Mouse (Mus musculus) adrenal gland, postnatal 36 days (tissue): ENCODE results near the gene Fancg. TPM values are rescaled to one million over a fixed set of nuclear protein-coding genes. Genes with fewer than 3 reads are reported as not detected.

Experiments
- DNase-seq, 2 experiments: peaks; one replicate each; pipeline ENCODE4 v3.0.0; 2021; ENCODE audit warnings: mixed read lengths in 1 of 2
- total RNA-seq, 2 experiments: library from RNA; stranded (reverse); gene quantifications; 2 replicates each; pipeline ENCODE4 v1.2.3; 2021

The Fancg gene
- total RNA-seq, 2 experiments from 2014 or later, result 6.3 to 14.2 TPM

GRCm38 (mm10) chr4:43035851-43036250 is 25.5 kb upstream of the Fancg start:
- DNase-seq, result no peak

- DNase-seq, result no peak
Observed at GRCm38 (mm10) chr4:43033481-43033880, 23.2 kb upstream of the Fancg start.

GRCm38 (mm10) chr4:43032501-43032900 is 22.2 kb upstream of the Fancg start:
- DNase-seq, result no peak

GRCm38 (mm10) chr4:43031237-43031995 is 21.1 kb upstream of the Fancg start, which contains the start of gene Stoml2:
Stoml2 (minus strand) TSS chr4:43031710.
- DNase-seq, result peak; percentile 93 to 96

DNA sequence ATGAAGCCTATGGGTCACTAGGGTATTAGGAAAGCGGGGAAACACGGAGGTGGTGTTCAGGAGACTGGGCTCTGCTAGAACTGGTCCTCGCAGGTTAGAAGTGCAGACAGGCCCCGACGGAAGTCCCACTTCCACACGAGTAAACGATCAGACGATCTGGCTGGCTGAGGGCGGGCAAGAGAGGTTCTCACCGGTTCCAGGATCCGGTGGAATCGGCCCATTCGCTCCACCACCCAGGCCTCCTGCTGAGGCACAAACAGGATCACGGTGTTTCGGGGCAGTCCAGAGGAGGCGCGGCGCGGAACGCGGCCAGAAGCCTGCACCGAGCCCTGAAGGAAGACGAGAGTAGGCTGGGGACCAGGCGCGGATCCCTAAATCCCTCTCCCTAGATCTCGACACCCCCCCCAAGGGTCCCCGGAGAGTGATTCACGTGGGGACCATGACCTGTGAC is 20.5 kb upstream of the Fancg start:
- DNase-seq, result peak in 1 of 2 experiments; percentile 42

DNA sequence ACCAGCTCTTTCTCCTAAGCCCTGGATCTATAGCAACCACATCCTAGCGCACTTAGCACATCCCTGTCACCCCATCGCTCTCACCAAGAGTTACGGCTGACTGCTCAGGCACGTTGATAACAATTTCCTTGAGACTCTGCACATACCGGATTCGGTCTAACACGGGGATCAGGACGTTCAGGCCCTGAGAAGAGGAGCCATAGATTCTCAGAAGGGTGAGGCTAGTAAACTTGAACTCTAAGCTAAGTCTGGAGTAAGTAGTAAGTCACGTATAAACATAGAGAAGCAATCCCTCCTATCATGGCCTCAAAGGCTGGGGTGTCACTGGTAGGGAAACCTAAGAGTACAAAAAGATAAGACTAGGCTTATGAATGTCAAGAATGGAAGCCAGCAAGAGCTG is 20.0 kb upstream of the Fancg start:
- no peak for DNase-seq

- DNase-seq, result no peak
Observed at GRCm38 (mm10) chr4:43029749-43030148, 19.4 kb upstream of the Fancg start.

DNA sequence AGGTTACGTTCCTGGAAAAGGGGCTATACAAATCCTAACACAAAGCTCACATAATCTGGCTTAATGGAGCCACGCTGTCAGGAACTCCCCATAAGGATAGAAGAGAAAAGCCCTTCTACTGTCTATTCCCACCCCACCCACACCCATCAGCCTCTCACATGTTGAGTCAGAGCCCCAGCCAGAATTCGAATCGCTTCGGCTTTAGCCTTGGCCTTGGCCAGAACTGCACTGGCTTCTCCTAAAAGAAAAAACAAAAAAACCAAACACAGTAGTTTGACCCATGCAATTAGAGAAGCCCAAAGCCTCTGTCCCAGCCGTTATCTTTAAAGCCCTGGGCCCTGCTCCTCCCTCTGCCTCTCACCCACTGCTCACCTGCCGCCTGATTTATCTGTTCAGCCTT is 18.8 kb upstream of the Fancg start:
- DNase-seq, result peak; percentile 55 to 74

DNA sequence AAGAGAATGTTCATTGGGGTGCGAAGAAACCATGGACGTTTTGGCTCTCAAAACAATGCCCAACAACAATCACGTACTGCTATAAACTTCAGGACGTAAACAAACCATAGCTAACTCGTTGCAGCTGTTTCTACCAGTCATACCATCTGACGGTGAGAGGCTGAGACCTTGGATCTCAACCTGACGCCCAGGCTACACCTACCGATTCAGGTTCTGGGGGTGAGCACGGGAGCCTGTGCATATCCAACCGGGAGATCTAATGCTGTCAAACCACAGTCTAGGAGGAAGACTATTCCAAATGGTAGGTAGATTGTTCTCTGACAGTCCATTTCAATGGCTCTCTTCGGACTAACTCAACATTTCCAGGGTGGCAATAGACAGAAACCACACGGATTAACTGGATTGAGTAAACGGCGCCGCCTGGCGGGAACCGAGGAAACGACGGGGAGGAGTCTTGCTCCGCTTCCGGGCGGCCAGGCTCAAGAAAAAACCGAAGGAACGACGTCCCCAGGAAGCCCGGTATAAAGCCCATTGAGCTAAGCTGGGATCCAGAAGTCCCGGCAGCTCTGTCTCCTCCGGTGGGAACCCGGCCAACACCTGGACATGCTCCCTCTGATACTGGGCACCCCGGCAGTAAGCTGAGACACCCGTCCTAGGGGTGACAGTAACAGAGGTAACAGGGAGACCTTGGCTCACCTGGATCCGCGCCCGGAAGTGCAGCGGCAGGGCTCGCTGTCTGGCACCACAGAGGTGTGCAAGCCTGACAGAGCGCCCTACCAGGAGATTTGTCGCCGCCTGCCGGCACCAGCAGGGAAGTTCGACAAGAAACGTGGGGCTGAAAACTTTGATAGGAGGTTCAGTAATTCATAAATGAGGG is 15.0 kb upstream of the Fancg start, which contains the start of gene Pigo:
Gene Pigo (minus strand): TSS at position 736 of the 877 bp plus-strand sequence.
- peak; percentile 94 to 95 for DNase-seq

DNA sequence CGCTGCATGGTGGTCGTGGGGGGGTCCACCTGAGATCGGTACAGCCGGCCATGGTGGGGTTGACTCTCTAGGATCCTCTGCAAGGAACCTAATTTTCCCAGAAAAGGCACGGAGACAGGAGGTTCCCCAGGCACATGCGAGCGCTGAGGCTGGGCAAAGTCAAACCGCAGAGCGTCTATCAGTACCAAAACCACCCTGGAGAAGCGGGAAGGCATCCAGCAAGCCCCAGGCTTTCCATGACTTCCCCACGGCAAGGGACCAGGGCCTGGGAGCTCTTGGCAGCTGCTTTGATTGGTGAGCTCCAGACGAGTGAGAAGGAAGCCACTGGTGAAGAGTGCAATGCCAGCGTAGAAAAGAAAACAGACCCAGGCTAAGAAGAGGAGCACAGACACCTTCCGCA is 14.4 kb upstream of the Fancg start:
- no peak for DNase-seq

DNA sequence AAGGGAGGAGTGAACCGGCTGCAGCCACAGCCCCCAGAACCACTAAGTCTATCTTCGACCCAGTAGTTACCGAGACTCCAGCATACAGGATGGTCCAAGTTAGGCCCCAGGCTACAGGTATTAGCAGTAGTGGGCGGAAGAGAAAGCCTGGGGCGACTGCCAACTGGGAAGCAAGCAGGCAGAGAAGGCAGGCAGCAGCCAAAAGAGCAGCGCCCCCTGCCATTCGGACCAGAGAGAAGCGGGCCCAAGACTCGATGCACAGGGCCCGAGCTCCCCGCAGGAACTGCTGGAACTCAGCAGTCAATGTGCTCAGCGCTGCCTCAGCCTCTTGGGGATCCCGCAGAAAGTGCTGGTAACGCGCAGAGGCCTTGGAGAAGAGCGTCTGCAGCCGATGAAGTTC is 11.0 kb upstream of the Fancg start:
- DNase-seq, result no peak

DNA sequence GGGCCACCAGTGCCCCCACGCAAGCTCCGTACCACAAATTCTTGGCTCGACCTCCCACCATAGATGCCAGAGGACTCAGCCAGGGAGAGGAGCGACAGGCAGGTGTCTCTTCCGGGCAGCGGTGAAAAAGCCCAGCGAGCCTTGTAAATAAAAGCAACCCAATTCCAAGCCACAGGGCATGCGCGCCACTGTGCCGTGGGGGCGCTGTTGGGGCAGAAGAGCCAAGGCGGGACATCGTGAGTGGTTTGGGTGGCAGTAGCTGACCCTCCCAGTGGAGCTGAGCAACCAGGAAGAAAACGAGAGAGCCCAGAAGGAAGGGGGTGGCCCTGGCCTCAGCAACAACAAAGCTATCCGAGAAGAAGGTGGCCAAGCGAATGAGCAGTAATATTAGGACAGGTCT is 10.6 kb upstream of the Fancg start:
- DNase-seq, result no peak

DNA sequence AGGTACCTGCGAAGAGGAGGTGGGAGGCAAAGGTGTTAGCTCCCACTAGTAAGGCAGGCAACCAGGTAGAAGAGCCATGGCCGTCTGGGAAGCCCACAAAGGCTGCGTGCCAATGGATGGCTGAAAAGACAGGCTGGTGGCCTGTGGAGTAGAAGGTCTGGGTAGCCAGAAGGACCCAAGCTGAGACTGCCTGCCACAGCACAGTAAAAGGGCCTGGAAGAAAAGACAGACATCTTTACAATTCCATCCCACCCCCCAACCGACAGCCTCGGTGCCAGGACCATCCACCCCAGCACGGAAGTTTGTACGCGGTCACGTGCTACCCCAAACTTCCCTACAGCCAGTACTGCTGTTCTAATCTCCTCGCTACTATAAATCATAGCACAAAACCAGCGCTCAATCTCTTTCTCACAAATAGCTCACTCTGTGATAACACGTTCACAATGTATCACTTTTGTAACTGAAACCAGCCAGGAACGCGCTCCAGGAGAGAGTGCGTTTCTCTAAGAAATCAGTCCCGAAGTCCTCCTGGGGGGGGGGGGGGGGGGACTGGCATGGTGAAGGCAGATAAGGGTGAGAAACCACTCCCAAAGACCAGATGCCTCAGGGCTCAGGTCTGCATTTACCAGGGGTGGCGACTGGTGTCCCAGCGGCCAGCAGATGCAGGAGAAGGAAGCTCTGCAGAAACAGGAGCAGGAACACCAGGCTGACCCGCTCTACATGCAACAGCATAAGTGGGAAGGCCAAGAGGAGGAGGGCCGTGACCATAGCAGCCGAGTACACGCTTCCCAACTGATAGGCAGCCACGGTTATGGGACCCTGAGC is 9.5 kb upstream of the Fancg start:
- no peak for DNase-seq

DNA sequence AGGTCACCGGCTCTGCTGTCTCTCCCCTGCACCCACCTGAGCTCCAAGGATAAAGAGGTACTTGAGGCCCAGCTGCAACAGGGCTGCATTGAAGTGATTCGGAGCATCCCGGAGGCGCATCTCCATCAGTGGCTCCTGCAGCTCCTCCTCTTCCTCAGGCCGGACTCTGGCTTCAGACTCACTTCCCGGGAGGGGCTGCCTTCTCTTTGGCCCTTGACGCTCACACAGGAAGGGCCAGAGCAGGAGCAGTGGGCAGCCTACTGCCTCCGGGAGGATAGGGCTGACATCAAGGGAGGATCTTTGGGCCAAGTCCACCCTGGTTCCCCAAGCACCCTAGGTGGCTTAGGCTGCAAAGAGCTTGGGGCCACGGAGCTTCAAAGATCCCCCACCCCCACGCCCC is 8.9 kb upstream of the Fancg start:
- no peak for DNase-seq

- peak; percentile 48 to 70 for DNase-seq
Observed at GRCm38 (mm10) chr4:43018156-43018555, 7.8 kb upstream of the Fancg start.

- no peak for DNase-seq
Observed at GRCm38 (mm10) chr4:43012091-43012490, 1.8 kb upstream of the Fancg start.

- peak; percentile 27 to 49 for DNase-seq
Observed at GRCm38 (mm10) chr4:43005765-43006164, 4.5 kb downstream of the Fancg start.

DNA sequence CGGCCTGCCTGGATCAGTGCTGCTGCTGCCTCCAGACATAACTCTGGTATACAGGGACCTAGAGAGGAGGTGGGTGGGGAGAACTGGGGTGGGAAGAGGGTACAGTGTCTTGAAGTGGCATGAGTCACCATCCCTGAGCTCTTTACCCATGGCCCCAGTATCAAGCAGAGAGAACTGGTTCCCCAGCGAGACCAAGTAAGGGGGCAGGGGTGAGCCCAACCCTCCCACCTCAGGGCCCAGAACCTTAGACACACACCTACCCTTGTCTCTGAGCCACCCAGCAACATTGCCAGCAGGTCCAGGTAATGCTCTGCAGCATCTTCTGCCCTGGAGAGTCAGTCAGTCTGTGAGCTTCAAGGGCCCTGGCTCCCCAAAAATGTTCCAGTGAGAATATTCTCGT is 5.4 kb downstream of the Fancg start:
- DNase-seq, result no peak

DNA sequence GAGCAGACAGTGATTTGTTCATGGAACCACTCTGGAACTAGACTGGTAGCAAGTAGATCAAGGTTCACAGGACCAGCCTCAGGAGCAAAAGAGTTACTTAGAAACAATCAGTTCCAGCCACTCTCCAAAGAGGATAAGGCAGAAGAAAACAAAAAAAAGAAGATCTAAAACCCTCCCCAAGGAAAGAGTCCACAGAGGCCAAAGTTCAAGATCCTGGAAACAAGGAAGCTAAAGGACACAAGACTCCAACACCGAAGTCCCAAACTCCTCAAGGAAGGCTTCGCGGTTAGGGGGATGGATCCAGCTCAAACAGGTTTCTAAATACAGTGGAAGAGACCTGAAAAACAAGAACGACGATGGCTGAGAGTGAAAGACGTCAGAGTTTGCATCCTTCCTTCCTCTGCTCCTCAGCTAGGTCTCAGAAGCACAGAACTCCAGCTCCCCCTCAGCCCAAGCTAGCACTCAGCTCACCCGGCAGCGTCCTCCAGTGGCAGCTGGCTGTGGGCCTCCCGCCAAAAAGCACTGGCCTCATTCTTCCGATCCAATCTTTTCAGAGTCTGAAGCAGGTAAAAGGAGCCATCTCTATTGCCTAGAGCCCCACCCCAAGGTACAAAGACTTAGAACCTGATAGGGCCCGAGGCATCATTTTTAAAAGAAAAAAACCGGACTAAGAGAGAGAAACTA is 7.4 kb downstream of the Fancg start:
- no peak for DNase-seq

GRCm38 (mm10) chr4:43001272-43001671 is 9.0 kb downstream of the Fancg start:
- DNase-seq, result no peak

DNA sequence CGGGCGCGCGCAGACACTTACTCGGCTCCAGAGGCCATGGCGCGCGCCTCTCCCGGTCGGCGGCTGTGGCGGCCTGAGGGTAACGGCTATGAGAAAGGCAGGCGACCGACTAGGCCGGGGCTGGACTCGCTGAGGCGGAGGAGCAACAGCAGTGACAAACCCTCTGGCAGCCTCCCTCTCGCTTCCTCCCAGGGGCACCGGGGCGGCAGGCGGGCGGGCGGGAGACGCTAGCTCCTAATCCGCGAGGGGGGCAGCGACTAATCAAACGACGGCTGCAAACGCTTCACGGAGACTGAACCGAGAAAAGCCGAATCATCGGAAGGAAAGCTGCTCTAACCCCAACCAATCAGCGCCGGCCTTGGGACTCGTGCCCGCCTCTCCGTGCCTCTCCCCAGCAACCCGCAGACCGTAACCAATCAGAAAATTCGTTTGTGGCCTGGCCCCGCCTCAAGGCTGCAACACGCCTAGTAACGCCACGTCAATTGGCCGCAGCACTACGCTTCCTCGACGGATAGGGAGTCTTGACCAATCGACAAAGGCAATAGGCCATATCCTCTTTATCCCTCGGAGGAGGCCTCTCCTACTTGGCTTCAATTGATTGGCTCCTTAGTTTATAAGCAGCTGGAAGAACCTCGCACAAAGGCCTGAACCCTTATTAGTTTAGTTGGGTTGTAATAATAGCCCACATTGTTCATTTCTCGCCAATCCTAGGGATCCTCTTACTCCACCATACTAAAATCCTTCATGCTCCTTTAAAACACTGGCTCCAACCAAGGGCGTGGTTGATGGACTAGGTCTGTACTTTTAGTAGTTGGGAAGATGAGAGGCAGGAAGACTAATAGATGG is 9.9 kb downstream of the Fancg start, which contains the start of gene Vcp:
Gene Vcp (minus strand): TSS at position 367 of the 846 bp plus-strand sequence.
- peak; percentile 98 to 99 for DNase-seq
